Mouse (Mus musculus): ENCODE results near the gene Adamts20.
"Not testable (repeated sequence)": the region's sequence is repeated elsewhere in the genome, so short reads cannot be mapped to it uniquely, and the experiment has no call there.

Gene Adamts20

DNA sequence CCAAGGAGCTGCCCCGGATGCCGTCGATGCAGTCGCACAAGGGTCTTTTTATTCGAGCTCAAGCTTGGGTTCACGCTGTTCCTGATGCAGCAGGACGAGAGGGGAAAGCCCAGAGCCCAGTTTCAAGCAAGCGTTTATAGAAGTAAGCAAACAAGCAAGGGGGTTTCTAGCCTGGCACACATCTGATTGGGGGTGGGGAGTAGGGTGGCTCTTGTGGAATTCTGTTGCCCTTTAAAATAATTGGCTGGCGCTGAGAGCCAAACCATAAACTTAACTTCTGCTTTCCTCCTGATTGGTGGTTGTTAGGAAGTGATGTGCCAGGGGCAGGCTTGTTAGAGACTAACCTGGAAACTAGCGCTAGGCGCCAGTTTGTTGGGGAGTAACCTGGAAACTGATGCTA, at the start of gene Adamts20:
TSS of gene Adamts20 (minus strand) at position 101 of the 400 bp plus-strand sequence.
- DNase-seq (ENCODE audit: low spot score) = no peak

DNA sequence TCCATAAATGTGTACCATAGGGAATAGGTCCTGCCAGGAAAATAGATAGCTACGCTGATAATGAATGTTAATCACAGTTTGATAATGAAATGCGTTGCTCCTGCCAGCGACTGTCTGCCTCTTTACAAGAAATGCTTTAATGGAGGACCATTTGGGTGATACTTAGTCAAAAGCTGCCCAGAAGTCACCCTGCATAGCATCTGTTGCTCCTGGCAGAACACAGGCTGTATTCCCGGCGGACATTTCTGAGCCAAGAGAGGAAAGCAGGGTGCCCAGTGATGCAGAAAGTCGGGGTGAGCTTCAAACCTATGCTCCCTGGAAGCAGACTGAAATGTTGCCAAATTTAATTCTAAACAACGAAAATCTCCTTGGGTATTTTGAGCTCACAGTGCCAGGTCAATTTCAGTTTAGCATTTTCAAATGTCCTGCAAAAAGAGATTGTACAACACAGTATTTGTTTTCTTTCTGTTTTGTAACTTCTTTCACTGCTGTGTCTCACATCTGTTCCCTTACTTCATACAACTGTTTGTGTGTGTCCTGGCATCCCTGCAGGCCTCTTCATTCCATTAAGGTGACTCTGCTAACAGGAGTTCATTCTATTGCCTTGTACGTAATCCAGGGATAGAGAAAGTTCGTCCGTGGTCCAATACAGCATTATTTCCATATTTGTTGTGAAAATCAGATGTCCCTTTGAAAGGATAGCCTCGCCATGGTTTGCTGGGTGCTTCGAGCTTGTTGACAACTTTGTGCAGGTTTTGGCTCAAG, 38.4 kb upstream of the Adamts20 start:
- no peak for DNase-seq (ENCODE audit: low spot score)

DNA sequence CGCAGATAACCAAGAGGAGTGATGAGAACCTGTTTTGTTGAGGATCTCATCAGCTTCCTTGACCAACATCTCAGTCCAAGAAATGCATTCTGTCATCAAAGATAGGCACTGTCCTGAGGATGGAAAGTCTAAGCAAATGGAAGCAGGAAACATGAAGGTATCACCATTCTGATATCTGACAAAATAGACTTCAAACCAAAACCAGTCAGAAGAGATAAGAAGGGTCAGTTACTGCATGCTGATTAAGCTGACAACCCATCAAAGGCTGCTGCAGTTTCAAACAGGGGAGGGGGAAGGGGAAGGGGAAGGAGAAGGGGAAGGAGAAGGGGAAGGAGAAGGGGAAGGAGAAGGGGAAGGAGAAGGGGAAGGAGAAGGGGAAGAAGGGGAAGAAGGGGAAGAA, 34.0 kb upstream of the Adamts20 start:
- no peak for DNase-seq (ENCODE audit: low spot score)

- DNase-seq (ENCODE audit: low spot score) = no peak
These were observed 30.7 kb upstream of the Adamts20 start for GRCm38 (mm10) chr15:94495936-94496335.

DNA sequence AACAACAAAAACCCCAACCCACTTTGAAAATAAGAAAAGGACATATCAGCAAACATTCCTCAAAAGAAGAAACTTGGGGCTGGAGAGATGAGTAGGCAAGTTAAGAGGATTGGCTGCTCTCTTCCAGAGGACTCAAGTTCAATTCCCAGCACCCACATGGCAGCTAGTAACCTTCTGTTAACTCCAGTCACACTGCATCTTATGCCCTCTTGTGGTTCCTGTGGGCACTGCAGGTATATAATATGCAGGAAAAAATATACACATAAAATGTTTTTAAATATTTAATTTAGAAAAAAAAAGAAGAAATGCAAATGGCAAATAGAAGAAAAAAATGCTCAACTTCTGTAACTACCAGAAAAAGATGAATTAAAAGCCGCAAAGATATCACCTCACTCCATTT, 29.2 kb upstream of the Adamts20 start:
- no peak for DNase-seq (ENCODE audit: low spot score)

- DNase-seq (ENCODE audit: low spot score) = no peak
These were observed 24.2 kb upstream of the Adamts20 start for GRCm38 (mm10) chr15:94489433-94489832.

DNA sequence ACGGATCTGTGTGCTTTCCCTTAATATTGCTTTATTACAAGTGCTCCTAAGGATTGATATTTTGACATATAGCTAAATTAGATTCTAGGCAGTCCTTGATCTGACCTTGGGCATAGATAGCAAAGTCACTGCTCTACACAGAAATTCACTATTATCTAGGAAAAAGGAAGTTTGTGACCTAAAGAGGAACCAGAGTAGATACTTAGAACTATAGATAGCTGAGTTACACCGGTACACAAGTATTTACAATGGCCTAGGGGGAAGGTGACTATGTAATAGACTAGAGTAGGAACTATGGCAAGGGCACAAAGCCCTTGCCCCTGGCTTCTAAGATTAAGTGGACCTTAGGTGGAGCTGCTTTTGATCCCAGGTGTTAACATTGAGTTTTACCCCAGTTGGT, 22.8 kb upstream of the Adamts20 start:
- DNase-seq (ENCODE audit: low spot score) = not testable (repeated sequence)

DNA sequence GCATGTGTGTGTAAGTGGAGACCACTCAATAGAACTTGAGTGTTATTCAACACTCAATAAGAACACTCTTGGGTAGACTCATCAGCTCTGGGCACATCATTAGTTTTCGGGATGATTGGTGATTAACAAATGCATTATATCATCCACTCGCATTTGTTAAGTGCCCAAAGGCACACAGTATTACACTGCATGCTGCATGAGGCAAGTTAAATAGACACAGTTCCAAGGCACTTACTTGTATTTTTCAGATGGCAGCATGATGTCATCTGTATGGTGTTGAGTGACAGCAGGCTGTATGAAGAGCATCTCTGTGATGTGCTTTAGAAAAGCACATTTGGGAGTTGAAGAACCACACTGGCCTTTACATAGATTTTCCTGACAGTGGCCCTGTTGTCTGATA, 17.3 kb upstream of the Adamts20 start:
- no peak for DNase-seq (ENCODE audit: low spot score)

GRCm38 (mm10) chr15:94480792-94481191, 15.6 kb upstream of the Adamts20 start:
- no peak for DNase-seq (ENCODE audit: low spot score)

GRCm38 (mm10) chr15:94480248-94480647, 15.0 kb upstream of the Adamts20 start:
- DNase-seq (ENCODE audit: low spot score) = no peak

GRCm38 (mm10) chr15:94479513-94480136, 14.4 kb upstream of the Adamts20 start:
- DNase-seq (ENCODE audit: low spot score) = no peak

- no peak for DNase-seq (ENCODE audit: low spot score)
These were observed 13.5 kb upstream of the Adamts20 start for GRCm38 (mm10) chr15:94478706-94479105.

DNA sequence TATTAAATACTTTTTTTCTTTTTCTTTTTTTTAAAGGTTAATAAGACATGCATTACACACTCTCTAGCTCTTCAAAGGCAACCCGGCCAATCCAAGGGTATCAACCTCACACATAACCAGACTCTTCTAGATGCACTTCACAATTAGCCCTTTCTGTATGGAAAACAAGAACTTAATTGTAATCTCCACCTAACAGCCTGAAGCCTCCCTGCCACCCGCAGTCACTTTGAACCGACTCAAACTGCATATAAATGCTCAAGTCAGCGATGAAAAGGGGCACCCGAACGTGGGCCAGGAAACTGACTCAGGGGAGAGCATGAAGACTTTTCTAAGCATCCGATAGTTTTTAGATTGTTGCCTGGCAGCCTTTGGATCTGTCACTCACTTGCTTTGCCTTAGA, 12.1 kb upstream of the Adamts20 start:
- no peak for DNase-seq (ENCODE audit: low spot score)

- DNase-seq (ENCODE audit: low spot score) = no peak
These were observed 10.8 kb upstream of the Adamts20 start for GRCm38 (mm10) chr15:94475975-94476374.

DNA sequence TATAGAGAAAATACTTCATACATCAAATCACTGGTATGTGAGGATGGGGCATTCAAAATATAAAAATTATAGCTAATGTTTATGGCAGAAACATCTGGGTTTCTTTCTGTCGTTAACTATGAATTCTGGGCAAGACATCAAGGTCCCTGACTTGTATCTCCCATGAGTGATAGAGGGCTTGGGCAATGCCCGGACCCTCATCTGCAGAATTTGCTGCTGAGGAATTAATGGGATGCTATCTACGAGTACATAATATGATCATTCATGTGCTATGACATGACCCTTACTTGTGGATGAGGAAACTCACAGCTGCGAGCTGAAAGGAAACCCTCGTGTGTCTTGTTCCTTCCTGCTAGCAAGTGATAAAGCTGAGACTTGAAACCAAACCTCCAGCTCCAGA, 5.1 kb upstream of the Adamts20 start:
- no peak for DNase-seq (ENCODE audit: low spot score)

- no peak for DNase-seq (ENCODE audit: low spot score)
These were observed 337 bp downstream of the Adamts20 start for GRCm38 (mm10) chr15:94464881-94465280.

GRCm38 (mm10) chr15:94463251-94463650, 2.0 kb downstream of the Adamts20 start:
- DNase-seq (ENCODE audit: low spot score) = no peak

- no peak for DNase-seq (ENCODE audit: low spot score)
These were observed 3.0 kb downstream of the Adamts20 start for GRCm38 (mm10) chr15:94462206-94462605.

- DNase-seq (ENCODE audit: low spot score) = no peak
These were observed 4.1 kb downstream of the Adamts20 start for GRCm38 (mm10) chr15:94461166-94461565.

GRCm38 (mm10) chr15:94457636-94458390, 7.4 kb downstream of the Adamts20 start:
- DNase-seq (ENCODE audit: low spot score) = no peak

GRCm38 (mm10) chr15:94452848-94453247, 12.4 kb downstream of the Adamts20 start:
- DNase-seq (ENCODE audit: low spot score) = no peak

DNA sequence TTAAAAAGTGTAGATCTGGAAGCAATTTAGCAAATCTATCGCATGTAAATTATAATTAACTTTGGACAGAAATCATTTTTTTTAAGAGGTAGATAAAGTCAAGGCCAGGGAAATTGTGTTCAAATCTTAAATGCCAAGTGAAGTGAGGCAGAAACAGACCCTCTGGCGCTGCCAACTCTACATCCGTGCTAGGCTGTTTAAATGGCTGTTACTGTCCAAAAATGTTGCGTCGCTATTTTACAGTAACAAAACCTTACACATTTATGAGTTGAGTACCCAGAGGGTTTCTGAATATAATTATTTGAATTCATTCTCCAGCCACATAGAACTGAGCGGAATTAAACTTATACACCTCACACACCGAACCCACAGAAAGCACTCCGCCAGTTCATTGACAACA, 13.6 kb downstream of the Adamts20 start:
- no peak for DNase-seq (ENCODE audit: low spot score)
